Mouse (Mus musculus) c-Kit-positive CD71-positive TER-119-negative erythroid progenitor cells, embryonic 14.5 days (primary cell): Measurements from ENCODE around the gene Utp11.

Source experiments
- DNase-seq: peaks from one replicate; pipeline ENCODE4 v3.0.0-alpha.2; 2013; ENCODE audit warnings: low read depth

Utp11 gene

GRCm38 (mm10) chr4:124672347-124673320, 20.8 kb downstream of the Utp11 start:
- no peak for DNase-seq

- no peak for DNase-seq
These were observed 21.8 kb downstream of the Utp11 start for GRCm38 (mm10) chr4:124671583-124671982.

GRCm38 (mm10) chr4:124670232-124670631, 23.2 kb downstream of the Utp11 start:
- no peak for DNase-seq

- no peak for DNase-seq
These were observed 25.3 kb downstream of the Utp11 start for GRCm38 (mm10) chr4:124668078-124668477.

- DNase-seq, result no peak
These were observed 25.8 kb downstream of the Utp11 start for GRCm38 (mm10) chr4:124667476-124668033.

- DNase-seq, result no peak
These were observed 28.8 kb downstream of the Utp11 start for GRCm38 (mm10) chr4:124664604-124665003.

- no peak for DNase-seq
These were observed 29.2 kb downstream of the Utp11 start for GRCm38 (mm10) chr4:124664185-124664584.

- DNase-seq, result no peak
These were observed 30.4 kb downstream of the Utp11 start for GRCm38 (mm10) chr4:124663034-124663433.

GRCm38 (mm10) chr4:124660603-124661002, 32.8 kb downstream of the Utp11 start:
- DNase-seq, result no peak

GRCm38 (mm10) chr4:124659251-124660217, 33.9 kb downstream of the Utp11 start:
- DNase-seq, result no peak

GRCm38 (mm10) chr4:124658412-124658851, 35.0 kb downstream of the Utp11 start:
- no peak for DNase-seq

- DNase-seq, result no peak
These were observed 35.6 kb downstream of the Utp11 start for GRCm38 (mm10) chr4:124657781-124658180.

GRCm38 (mm10) chr4:124656854-124657650, 36.3 kb downstream of the Utp11 start:
- DNase-seq, result peak; percentile 34

- DNase-seq, result no peak
These were observed 36.9 kb downstream of the Utp11 start, which contains the start of gene Pou3f1 for GRCm38 (mm10) chr4:124656518-124656853. Gene Pou3f1, plus strand, starts transcription at chr4:124656807.

GRCm38 (mm10) chr4:124652886-124653285, 40.5 kb downstream of the Utp11 start:
- no peak for DNase-seq

GRCm38 (mm10) chr4:124647909-124648308, 45.5 kb downstream of the Utp11 start:
- no peak for DNase-seq

- DNase-seq, result no peak
These were observed 46.8 kb downstream of the Utp11 start for GRCm38 (mm10) chr4:124646591-124646990.

- peak; percentile 38 for DNase-seq
These were observed 48.4 kb downstream of the Utp11 start for GRCm38 (mm10) chr4:124644974-124645433.

GRCm38 (mm10) chr4:124643859-124644258, 49.5 kb downstream of the Utp11 start:
- DNase-seq, result no peak

GRCm38 (mm10) chr4:124639715-124640114, 53.7 kb downstream of the Utp11 start:
- DNase-seq, result no peak

- DNase-seq, result peak; percentile 19
These were observed 60.1 kb downstream of the Utp11 start for GRCm38 (mm10) chr4:124633281-124633680.
